Mouse (Mus musculus) c-Kit-positive CD71-positive TER-119-positive erythroid progenitor cells, embryonic 14.5 days (primary cell): ENCODE results near the gene Mmachc.

Experiments used
- DNase-seq: peaks from one replicate; pipeline ENCODE4 v3.0.0-alpha.2; 2013; ENCODE audit warnings: low spot score

Mmachc gene

GRCm38 (mm10) chr4:116708201-116708764, at the start of gene Mmachc, which contains the start of gene Ccdc163:
Gene Mmachc, minus strand, starts transcription at chr4:116708406.
Gene Ccdc163, plus strand, starts transcription at chr4:116708509.
- peak; percentile 93 for DNase-seq

GRCm38 (mm10) chr4:116749750-116750149, 41.5 kb upstream of the Mmachc start:
- DNase-seq, result no peak

GRCm38 (mm10) chr4:116738972-116739751, 31.0 kb upstream of the Mmachc start:
- no peak for DNase-seq

GRCm38 (mm10) chr4:116734996-116735395, 26.8 kb upstream of the Mmachc start:
- DNase-seq, result no peak

GRCm38 (mm10) chr4:116732355-116732754, 24.1 kb upstream of the Mmachc start:
- DNase-seq, result no peak

GRCm38 (mm10) chr4:116731077-116731476, 22.9 kb upstream of the Mmachc start:
- no peak for DNase-seq

GRCm38 (mm10) chr4:116729532-116729931, 21.3 kb upstream of the Mmachc start:
- no peak for DNase-seq

- no peak for DNase-seq
Measured at GRCm38 (mm10) chr4:116727401-116727800, 19.2 kb upstream of the Mmachc start.

- DNase-seq, result no peak
Measured at GRCm38 (mm10) chr4:116725444-116725843, 17.2 kb upstream of the Mmachc start.

GRCm38 (mm10) chr4:116722230-116722629, 14.0 kb upstream of the Mmachc start:
- no peak for DNase-seq

- DNase-seq, result no peak
Measured at GRCm38 (mm10) chr4:116721098-116721628, 13.0 kb upstream of the Mmachc start.

GRCm38 (mm10) chr4:116720343-116721097, 12.3 kb upstream of the Mmachc start, which contains the start of gene Tesk2:
Gene Tesk2, plus strand, starts transcription at chr4:116720948.
- peak; percentile 94 for DNase-seq

- peak; percentile 79 for DNase-seq
Measured at GRCm38 (mm10) chr4:116719396-116719795, 11.2 kb upstream of the Mmachc start.

GRCm38 (mm10) chr4:116712536-116712935, 4.3 kb upstream of the Mmachc start:
- no peak for DNase-seq

- DNase-seq, result no peak
Measured at GRCm38 (mm10) chr4:116710154-116710553, 1.9 kb upstream of the Mmachc start.

GRCm38 (mm10) chr4:116708791-116709390, 685 bp upstream of the Mmachc start:
- DNase-seq, result peak; percentile 38

GRCm38 (mm10) chr4:116707666-116708065, 540 bp downstream of the Mmachc start:
- no peak for DNase-seq

GRCm38 (mm10) chr4:116703804-116704203, 4.4 kb downstream of the Mmachc start:
- peak; percentile 74 for DNase-seq

GRCm38 (mm10) chr4:116700964-116701363, 7.2 kb downstream of the Mmachc start:
- no peak for DNase-seq

GRCm38 (mm10) chr4:116698693-116699342, 9.4 kb downstream of the Mmachc start:
- DNase-seq, result no peak

GRCm38 (mm10) chr4:116693785-116694184, 14.4 kb downstream of the Mmachc start:
- DNase-seq, result no peak
